Mouse (Mus musculus) bone marrow, adult 2 months (tissue): ENCODE data around the gene Cartpt.

ENCODE experiments used
- CTCF ChIP-seq: fragments of 200-500 bp; IDR thresholded peaks from 2 replicates; pipeline ENCODE4 v1.5.1; 2011; ENCODE audit warnings: low read length, control low read depth; ENCODE audit not compliant: control insufficient read depth, insufficient read depth
- POLR2A ChIP-seq: fragments of 200-500 bp; IDR thresholded peaks from 2 replicates; pipeline ENCODE4 v1.6.1; 2011; ENCODE audit warnings: low read depth, mild to moderate bottlenecking, control low read depth, low read length, borderline replicate concordance; ENCODE audit not compliant: control insufficient read depth

GRCm38 (mm10) chr13:99851026-99851425 lies 49.9 kb downstream of the Cartpt start:
- TF ChIP-seq POLR2A = no peak
- TF ChIP-seq CTCF = no peak
